Mouse (Mus musculus) embryo, embryonic 10 days (tissue): ENCODE measurements around the gene Cops6.
A peak's percentile ranks its signal among the peaks of the same experiment; 100 is the strongest.

Experiments
- DNase-seq: peaks from one replicate; pipeline ENCODE4 v3.0.0-alpha.2; 2015; ENCODE audit warnings: low spot score

Cops6 gene

GRCm38 (mm10) chr5:138160842-138161665 lies at the start of gene Cops6:
Gene Cops6, plus strand, starts transcription at chr5:138161071.
- DNase-seq: peak; percentile 97

GRCm38 (mm10) chr5:138116255-138117198 lies 44.3 kb upstream of the Cops6 start, which contains the start of gene Zscan21:
Gene Zscan21, plus strand, starts transcription at chr5:138116903.
- DNase-seq: peak; percentile 94

- peak; percentile 27 for DNase-seq
Measured at GRCm38 (mm10) chr5:138117199-138118015, 43.5 kb upstream of the Cops6 start.

GRCm38 (mm10) chr5:138118041-138118440 lies 42.8 kb upstream of the Cops6 start:
- DNase-seq: no peak

GRCm38 (mm10) chr5:138132425-138133064 lies 28.3 kb upstream of the Cops6 start:
- DNase-seq: no peak

GRCm38 (mm10) chr5:138137257-138137656 lies 23.6 kb upstream of the Cops6 start:
- DNase-seq: no peak

- DNase-seq: peak; percentile 77
Measured at GRCm38 (mm10) chr5:138137935-138138549, 22.8 kb upstream of the Cops6 start.

GRCm38 (mm10) chr5:138138585-138138984 lies 22.3 kb upstream of the Cops6 start:
- no peak for DNase-seq

- DNase-seq: no peak
Measured at GRCm38 (mm10) chr5:138154390-138154789, 6.5 kb upstream of the Cops6 start.

- peak; percentile 99 for DNase-seq
Measured at GRCm38 (mm10) chr5:138155443-138155976, 5.4 kb upstream of the Cops6 start, which contains the start of gene Zfp113. Gene Zfp113, minus strand, starts transcription at chr5:138155744.

GRCm38 (mm10) chr5:138160224-138160762 lies 578 bp upstream of the Cops6 start:
- DNase-seq: no peak

GRCm38 (mm10) chr5:138163046-138163445 lies 2.2 kb downstream of the Cops6 start:
- DNase-seq: no peak

GRCm38 (mm10) chr5:138163610-138164009 lies 2.7 kb downstream of the Cops6 start:
- no peak for DNase-seq

GRCm38 (mm10) chr5:138165594-138165993 lies 4.7 kb downstream of the Cops6 start:
- no peak for DNase-seq

GRCm38 (mm10) chr5:138170936-138171561 lies 10.2 kb downstream of the Cops6 start:
- DNase-seq: peak; percentile 99

- DNase-seq: peak; percentile 98
Measured at GRCm38 (mm10) chr5:138171695-138172491, 11.0 kb downstream of the Cops6 start, which contains the start of the genes Ap4m1 and Mcm7. Gene Ap4m1, plus strand, starts transcription at chr5:138172002. Gene Mcm7, minus strand, starts transcription at chr5:138172422.

GRCm38 (mm10) chr5:138173217-138173616 lies 12.3 kb downstream of the Cops6 start:
- DNase-seq: no peak

- peak; percentile 91 for DNase-seq
Measured at GRCm38 (mm10) chr5:138186950-138187638, 26.2 kb downstream of the Cops6 start, which contains the start of the genes Taf6 and Cnpy4. Gene Taf6, minus strand, starts transcription at chr5:138187451. Gene Cnpy4, plus strand, starts transcription at chr5:138187485.
